Mouse (Mus musculus) hindbrain, embryonic 12.5 days (tissue): ENCODE results near the gene Ier2. TPM values are rescaled to one million over a fixed set of nuclear protein-coding genes. Genes with fewer than 3 reads are reported as not detected.

ENCODE experiments used
- ATAC-seq: fragments of 200-750 bp; cut with Nextera tagmentation; 2 replicates; pipeline ENCODE4 v1.8.0; 2017; ENCODE audit warnings: moderate TSS enrichment; ENCODE audit not compliant: low FRiP score
- H3K27ac ChIP-seq: fragments of 300-500 bp; sonication (generic); 2 replicates; pipeline ENCODE4 v1.5.1; 2016; ENCODE audit warnings: mild to moderate bottlenecking
- H3K27me3 ChIP-seq: fragments of 300-500 bp; sonication (generic); 2 replicates; pipeline ENCODE4 v1.6.1; 2016; ENCODE audit warnings: mild to moderate bottlenecking
- H3K36me3 ChIP-seq: fragments of 300-500 bp; sonication (generic); 2 replicates; pipeline ENCODE4 v1.6.1; 2016; ENCODE audit warnings: mild to moderate bottlenecking
- H3K4me1 ChIP-seq: fragments of 300-500 bp; sonication (generic); 2 replicates; pipeline ENCODE4 v1.6.1; 2016
- H3K4me2 ChIP-seq: fragments of 300-500 bp; sonication (generic); replicated peaks from 2 replicates; pipeline ENCODE4 v1.6.1; 2016; ENCODE audit warnings: mild to moderate bottlenecking
- H3K4me3 ChIP-seq: fragments of 300-500 bp; sonication (generic); 2 replicates; pipeline ENCODE4 v1.5.1; 2016; ENCODE audit warnings: mild to moderate bottlenecking
- H3K9ac ChIP-seq: fragments of 300-500 bp; sonication (generic); 2 replicates; pipeline ENCODE4 v1.6.1; 2016; ENCODE audit warnings: mild to moderate bottlenecking, moderate library complexity
- H3K9me3 ChIP-seq: fragments of 300-500 bp; sonication (generic); replicated peaks from 2 replicates; pipeline ENCODE4 v1.6.1; 2016; ENCODE audit warnings: mild to moderate bottlenecking
- WGBS: fragments of 180-500 bp; shearing (Covaris S2); methylation state at CpG from one replicate; pipeline ENCODE4 v1.1.7; 2016; 5-methylcytosine and 5-hydroxymethylcytosine counted together
- polyA plus RNA-seq: library from polyadenylated mRNA; unstranded; fragments of >200 nt; fragmentation: Nextera tagmentation; extraction: Ambion mirVana; gene quantifications from 2 replicates; pipeline ENCODE4 v1.2.1, GENCODE M21; 2016

Ier2 gene
- 62.5 and 64.8 TPM in 2 replicates for polyA plus RNA-seq

GRCm38 (mm10) chr8:84662581-84663065 is at the start of gene Ier2:
Ier2 (minus strand) TSS chr8:84662852.
- Histone ChIP-seq H3K4me1 (peaks cover 46% of the 10 kb centered on the region), H3K4me3 (peak within 1 kb of the TSS; percentile 62), H3K36me3 (0 out of 2 replicates have a peak, but pooled peaks cover under 1% of the 10 kb centered on the region), H3K27ac (peak within 1 kb of the TSS; percentile 88), H3K9ac (peak within 1 kb of the TSS; percentile 72), H3K4me2 (peak within 1 kb of the TSS; percentile 93), H3K9me3 (no peaks in the 10 kb centered on the region), H3K27me3 (no peaks in the 10 kb centered on the region)
- peak; percentile 75 for ATAC-seq
- under 1% methylated on average over 27 of the region's 27 CpGs for WGBS

GRCm38 (mm10) chr8:84711933-84712758 is 49.5 kb upstream of the Ier2 start:
- H3K9ac ChIP-seq = peak overlapping the region; percentile 24
- no peak overlapping the region for H3K4me3 ChIP-seq
- no peak overlapping the region for H3K4me2 ChIP-seq
- WGBS = 19% methylated on average over 10 of the region's 11 CpGs
- no peaks in the 10 kb centered on the region for H3K36me3 ChIP-seq
- peaks cover 86% of the 10 kb centered on the region for H3K4me1 ChIP-seq
- no peaks in the 10 kb centered on the region for H3K9me3 ChIP-seq
- H3K27me3 ChIP-seq = peaks cover 76% of the 10 kb centered on the region
- peak overlapping the region; percentile 93 for H3K27ac ChIP-seq
- ATAC-seq = peak; percentile 88

- Histone ChIP-seq H3K4me2 (0 out of 2 replicates have a peak overlapping the region, but pooled peaks have one; percentile 4), H3K4me1 (peaks cover 90% of the 10 kb centered on the region), H3K27me3 (peaks cover 77% of the 10 kb centered on the region), H3K9ac (peak overlapping the region; percentile 24), H3K27ac (peak overlapping the region; percentile 93), H3K36me3 (no peaks in the 10 kb centered on the region), H3K4me3 (no peak overlapping the region), H3K9me3 (no peaks in the 10 kb centered on the region)
- no peak for ATAC-seq
- 39% methylated on average over 3 of the region's 3 CpGs for WGBS
Observed at GRCm38 (mm10) chr8:84711312-84711711, 48.7 kb upstream of the Ier2 start.

- Histone ChIP-seq H3K27ac (peak overlapping the region; percentile 57), H3K9ac (no peak overlapping the region), H3K4me2 (no peak overlapping the region), H3K4me1 (peaks cover 90% of the 10 kb centered on the region), H3K9me3 (no peaks in the 10 kb centered on the region), H3K36me3 (no peaks in the 10 kb centered on the region), H3K4me3 (no peak overlapping the region), H3K27me3 (peaks cover 78% of the 10 kb centered on the region)
- 95% methylated on average over 1 of the region's 1 CpGs for WGBS
- no peak for ATAC-seq
Observed at GRCm38 (mm10) chr8:84709931-84710330, 47.3 kb upstream of the Ier2 start.

GRCm38 (mm10) chr8:84708774-84709475 is 46.3 kb upstream of the Ier2 start:
- 0 out of 2 replicates have a peak overlapping the region, but pooled peaks have one; percentile 13 for H3K9ac ChIP-seq
- H3K36me3 ChIP-seq = no peaks in the 10 kb centered on the region
- no peak overlapping the region for H3K4me3 ChIP-seq
- no peaks in the 10 kb centered on the region for H3K9me3 ChIP-seq
- 11% methylated on average over 12 of the region's 12 CpGs for WGBS
- ATAC-seq = peak; percentile 62
- H3K27ac ChIP-seq = peak overlapping the region; percentile 68; the same call in 1 of the 2 replicates
- peaks cover 78% of the 10 kb centered on the region for H3K27me3 ChIP-seq
- H3K4me2 ChIP-seq = 0 out of 2 replicates have a peak overlapping the region, but pooled peaks have one; percentile 19
- peaks cover 85% of the 10 kb centered on the region for H3K4me1 ChIP-seq

- peaks cover 78% of the 10 kb centered on the region for H3K27me3 ChIP-seq
- no peaks in the 10 kb centered on the region for H3K9me3 ChIP-seq
- no peak for ATAC-seq
- no peak overlapping the region for H3K4me3 ChIP-seq
- H3K27ac ChIP-seq = peak overlapping the region; percentile 75
- peak overlapping the region; percentile 51 for H3K9ac ChIP-seq
- peaks cover 81% of the 10 kb centered on the region for H3K4me1 ChIP-seq
- no peaks in the 10 kb centered on the region for H3K36me3 ChIP-seq
- 4% methylated on average over 15 of the region's 15 CpGs for WGBS
- peak overlapping the region; percentile 41 for H3K4me2 ChIP-seq
Observed at GRCm38 (mm10) chr8:84708071-84708541, 45.5 kb upstream of the Ier2 start.

- Histone ChIP-seq H3K27me3 (peaks cover 79% of the 10 kb centered on the region), H3K27ac (peak overlapping the region; percentile 75), H3K9me3 (no peaks in the 10 kb centered on the region), H3K4me3 (peak overlapping the region; percentile 23), H3K4me2 (peak overlapping the region; percentile 41), H3K36me3 (no peaks in the 10 kb centered on the region), H3K4me1 (peaks cover 73% of the 10 kb centered on the region), H3K9ac (peak overlapping the region; percentile 59; the same call in 1 of the 2 replicates)
- WGBS = 6% methylated on average over 22 of the region's 22 CpGs
- ATAC-seq = no peak
Observed at GRCm38 (mm10) chr8:84707267-84707883, 44.7 kb upstream of the Ier2 start.

- WGBS = 2% methylated on average over 43 of the region's 45 CpGs
- H3K4me1 ChIP-seq = peaks cover 70% of the 10 kb centered on the region
- H3K9me3 ChIP-seq = no peaks in the 10 kb centered on the region
- H3K4me2 ChIP-seq = peak overlapping the region; percentile 41
- no peak for ATAC-seq
- H3K4me3 ChIP-seq = peak overlapping the region; percentile 23
- peak overlapping the region; percentile 3 for H3K27ac ChIP-seq
- no peaks in the 10 kb centered on the region for H3K36me3 ChIP-seq
- H3K27me3 ChIP-seq = peaks cover 86% of the 10 kb centered on the region
- peak overlapping the region; percentile 59; the same call in 1 of the 2 replicates for H3K9ac ChIP-seq
Observed at GRCm38 (mm10) chr8:84706610-84707266, 44.1 kb upstream of the Ier2 start.

- 2% methylated on average over 12 of the region's 12 CpGs for WGBS
- H3K27ac ChIP-seq = no peak overlapping the region; the same call in 1 of the 2 replicates
Observed at GRCm38 (mm10) chr8:84705960-84706359, 43.3 kb upstream of the Ier2 start.

GRCm38 (mm10) chr8:84704867-84705831 is 42.5 kb upstream of the Ier2 start:
- peaks cover 61% of the 10 kb centered on the region for H3K4me1 ChIP-seq
- peak overlapping the region; percentile 23 for H3K4me3 ChIP-seq
- 1% methylated on average over 61 of the region's 61 CpGs for WGBS
- no peak for ATAC-seq
- no peaks in the 10 kb centered on the region for H3K9me3 ChIP-seq
- H3K9ac ChIP-seq = peak overlapping the region; percentile 50
- no peaks in the 10 kb centered on the region for H3K36me3 ChIP-seq
- H3K27me3 ChIP-seq = peaks cover 90% of the 10 kb centered on the region
- peak overlapping the region; percentile 41 for H3K27ac ChIP-seq
- peak overlapping the region; percentile 46 for H3K4me2 ChIP-seq

More at GRCm38 (mm10) chr8:84705960-84706359, 43.3 kb upstream of the Ier2 start:
- Histone ChIP-seq H3K4me2 (peak overlapping the region; percentile 46), H3K9me3 (no peaks in the 10 kb centered on the region), H3K36me3 (no peaks in the 10 kb centered on the region), H3K9ac (peak overlapping the region; percentile 50), H3K4me3 (peak overlapping the region; percentile 23; the same call in 1 of the 2 replicates), H3K27me3 (peaks cover 86% of the 10 kb centered on the region), H3K4me1 (peaks cover 66% of the 10 kb centered on the region)
- ATAC-seq = no peak
